Mouse (Mus musculus): ENCODE measurements around the gene Gpatch8. TPM values are rescaled to one million over a fixed set of nuclear protein-coding genes. Genes with fewer than 3 reads are reported as not detected.
"Not testable (repeated sequence)": the region's sequence is repeated elsewhere in the genome, so short reads cannot be mapped to it uniquely, and the experiment has no call there.

Gene Gpatch8
- polyA plus RNA-seq, 1 experiment from 2014 or later = 46.1 TPM

DNA sequence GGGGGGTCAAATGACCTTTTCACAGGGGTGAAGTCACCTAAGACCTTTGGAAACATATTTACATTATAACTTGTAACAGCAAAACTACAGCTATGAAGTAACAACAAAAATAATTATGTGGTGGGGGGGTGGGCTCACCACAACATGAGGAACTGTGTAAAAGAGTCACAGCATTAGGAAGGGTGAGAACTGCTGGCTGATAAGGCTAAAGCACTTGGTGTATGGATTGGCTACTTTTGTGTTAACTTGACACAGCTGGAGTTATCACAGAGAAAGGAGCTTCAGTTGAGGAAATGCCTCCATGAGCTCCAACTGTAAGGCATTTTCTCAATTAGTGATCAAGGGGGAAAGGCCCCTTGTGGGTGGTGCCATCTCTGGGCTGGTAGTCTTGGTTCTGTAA lies 15.9 kb downstream of the Gpatch8 start:
- not testable (repeated sequence) for DNase-seq (ENCODE audit: low spot score); H3K9me3 ChIP-seq (ENCODE audit: control insufficient read depth, low read length); ATAC-seq (ENCODE audit: insufficient read depth, low FRiP score, low TSS enrichment); H3K4me2 ChIP-seq (ENCODE audit: low read depth); H3K9ac ChIP-seq (ENCODE audit: low read length); H3K27me3 ChIP-seq (ENCODE audit: control insufficient read depth, insufficient read depth, low read length); H3K4me3 ChIP-seq (ENCODE audit: low read depth, low read length); H3K36me3 ChIP-seq (ENCODE audit: control insufficient read depth, insufficient read depth, low read length); H3K27ac ChIP-seq (ENCODE audit: low read depth, low read length); H3K4me1 ChIP-seq (ENCODE audit: control insufficient read depth, insufficient read depth, low read length)

DNA sequence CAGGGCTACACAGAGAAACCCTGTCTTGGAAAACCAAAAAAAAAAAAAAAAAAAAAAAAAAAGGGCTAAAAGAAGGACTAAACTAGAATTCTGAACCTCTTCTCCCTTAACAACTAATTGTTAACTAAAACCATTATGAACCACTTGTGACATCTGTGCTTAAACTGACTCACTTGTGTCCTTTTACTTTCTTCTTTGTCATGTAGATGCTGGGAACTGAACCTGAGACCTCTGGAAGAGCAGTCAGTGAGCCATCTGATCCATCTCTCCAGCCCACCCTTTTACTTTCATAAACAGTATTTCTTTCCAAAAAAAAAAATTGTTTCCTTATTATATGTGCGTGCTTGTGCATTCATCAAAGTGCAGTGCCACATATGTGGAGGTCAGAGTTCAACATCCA lies 16.5 kb downstream of the Gpatch8 start:
- H3K4me2 ChIP-seq (ENCODE audit: low read depth) = no peak overlapping the region
- WGBS = 80% methylated on average over 1 of the region's 1 CpGs
- ATAC-seq (ENCODE audit: insufficient read depth, low FRiP score, low TSS enrichment) (no peak), DNase-seq (ENCODE audit: low spot score) (no peak)
- no peak overlapping the region for H3K9ac ChIP-seq (ENCODE audit: low read length)
- H3K27me3 ChIP-seq (ENCODE audit: control insufficient read depth, insufficient read depth, low read length) = no peaks in the 10 kb centered on the region
- H3K27ac ChIP-seq (ENCODE audit: low read depth, low read length) = no peak overlapping the region
- no peaks in the 10 kb centered on the region for H3K9me3 ChIP-seq (ENCODE audit: control insufficient read depth, low read length)
- no peak overlapping the region for H3K4me3 ChIP-seq (ENCODE audit: low read depth, low read length)
- no peaks in the 10 kb centered on the region for H3K36me3 ChIP-seq (ENCODE audit: control insufficient read depth, insufficient read depth, low read length)
- H3K4me1 ChIP-seq (ENCODE audit: control insufficient read depth, insufficient read depth, low read length) = no peaks in the 10 kb centered on the region

DNA sequence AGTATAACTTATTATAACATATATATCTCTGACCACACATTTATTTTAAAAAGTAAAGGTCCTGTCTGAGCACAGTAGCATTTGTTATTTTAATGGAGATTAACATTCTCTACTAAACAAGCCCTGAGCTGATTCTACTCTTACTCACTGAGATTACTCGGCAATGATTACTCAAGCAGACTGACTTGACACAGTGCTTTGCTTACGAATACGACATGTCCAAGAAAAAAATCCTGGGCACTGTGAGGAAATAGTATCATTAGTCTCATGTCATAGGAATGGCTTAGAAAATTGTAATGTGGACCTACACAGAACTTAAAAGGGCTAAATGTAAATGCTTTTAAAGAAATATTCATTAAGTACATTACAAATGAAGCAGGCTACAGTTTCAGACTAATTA lies 20.0 kb downstream of the Gpatch8 start:
- H3K27ac ChIP-seq (ENCODE audit: low read depth, low read length) = no peak overlapping the region
- DNase-seq (ENCODE audit: low spot score) = no peak
- WGBS = 80% methylated on average over 3 of the region's 3 CpGs

DNA sequence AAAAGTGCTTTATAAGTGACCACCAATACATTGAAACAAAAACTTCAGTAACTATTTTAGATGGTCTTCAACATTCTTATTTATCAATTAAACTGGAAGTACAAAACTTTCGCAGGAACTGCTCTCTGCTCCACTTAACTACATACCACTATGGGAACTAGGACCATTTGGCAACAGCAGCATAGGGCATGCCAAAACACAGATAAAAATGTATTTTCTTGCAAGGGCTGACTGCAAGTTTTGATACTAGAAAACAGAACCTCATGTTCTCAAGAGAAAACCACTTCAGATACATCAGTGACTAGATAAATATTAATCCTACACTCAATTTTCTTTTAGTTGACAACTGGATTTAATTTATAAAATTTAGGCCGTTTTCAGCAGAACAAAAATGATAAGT lies 22.1 kb downstream of the Gpatch8 start:
- H3K4me1 ChIP-seq (ENCODE audit: control insufficient read depth, insufficient read depth, low read length) = no peaks in the 10 kb centered on the region
- no peak overlapping the region for H3K4me3 ChIP-seq (ENCODE audit: low read depth, low read length)
- ATAC-seq (ENCODE audit: insufficient read depth, low FRiP score, low TSS enrichment) (no peak), DNase-seq (ENCODE audit: low spot score) (no peak)
- no peak overlapping the region for H3K4me2 ChIP-seq (ENCODE audit: low read depth)
- no peaks in the 10 kb centered on the region for H3K27me3 ChIP-seq (ENCODE audit: control insufficient read depth, insufficient read depth, low read length)
- H3K9ac ChIP-seq (ENCODE audit: low read length) = no peak overlapping the region
- WGBS = 89% methylated on average over 2 of the region's 2 CpGs
- H3K36me3 ChIP-seq (ENCODE audit: control insufficient read depth, insufficient read depth, low read length) = no peaks in the 10 kb centered on the region
- no peaks in the 10 kb centered on the region for H3K9me3 ChIP-seq (ENCODE audit: control insufficient read depth, low read length)
- H3K27ac ChIP-seq (ENCODE audit: low read depth, low read length) = no peak overlapping the region

More for the DNA sequence above, 20.0 kb downstream of the Gpatch8 start:
- Histone ChIP-seq H3K27me3 (ENCODE audit: control insufficient read depth, insufficient read depth, low read length) (no peaks in the 10 kb centered on the region), H3K4me1 (ENCODE audit: control insufficient read depth, insufficient read depth, low read length) (no peaks in the 10 kb centered on the region), H3K9ac (ENCODE audit: low read length) (no peak overlapping the region), H3K36me3 (ENCODE audit: control insufficient read depth, insufficient read depth, low read length) (no peaks in the 10 kb centered on the region), H3K9me3 (ENCODE audit: control insufficient read depth, low read length) (no peaks in the 10 kb centered on the region), H3K4me3 (ENCODE audit: low read depth, low read length) (no peak overlapping the region), H3K4me2 (ENCODE audit: low read depth) (no peak overlapping the region)
- ATAC-seq (ENCODE audit: insufficient read depth, low FRiP score, low TSS enrichment) = no peak

DNA sequence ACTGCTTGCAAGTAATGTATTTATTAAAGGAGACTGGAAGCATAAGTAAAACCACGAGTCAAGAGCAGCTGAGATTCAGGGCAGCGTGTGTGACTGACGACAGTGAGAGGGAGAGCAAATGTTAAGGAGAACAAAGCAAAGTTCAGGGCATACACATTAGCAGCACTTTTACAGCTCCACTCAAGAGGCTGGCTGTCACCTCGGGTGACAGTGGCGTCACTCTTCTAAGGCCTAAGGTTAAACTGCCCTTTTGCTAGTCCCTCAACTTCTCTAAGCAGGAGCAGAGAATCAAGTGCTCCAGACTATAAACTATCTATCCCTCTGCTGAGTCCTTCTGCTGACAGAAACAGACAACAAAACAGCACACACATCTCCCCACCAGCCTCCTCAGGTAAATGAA lies 24.8 kb downstream of the Gpatch8 start:
- no peaks in the 10 kb centered on the region for H3K4me1 ChIP-seq (ENCODE audit: control insufficient read depth, insufficient read depth, low read length)
- H3K4me2 ChIP-seq (ENCODE audit: low read depth) = no peak overlapping the region
- H3K9ac ChIP-seq (ENCODE audit: low read length) = no peak overlapping the region
- DNase-seq (ENCODE audit: low spot score) = no peak
- WGBS = 30% methylated on average over 5 of the region's 5 CpGs
- ATAC-seq (ENCODE audit: insufficient read depth, low FRiP score, low TSS enrichment) = no peak
- no peaks in the 10 kb centered on the region for H3K27me3 ChIP-seq (ENCODE audit: control insufficient read depth, insufficient read depth, low read length)
- no peak overlapping the region for H3K4me3 ChIP-seq (ENCODE audit: low read depth, low read length)
- H3K36me3 ChIP-seq (ENCODE audit: control insufficient read depth, insufficient read depth, low read length) = no peaks in the 10 kb centered on the region
- no peaks in the 10 kb centered on the region for H3K9me3 ChIP-seq (ENCODE audit: control insufficient read depth, low read length)
- no peak overlapping the region for H3K27ac ChIP-seq (ENCODE audit: low read depth, low read length)

DNA sequence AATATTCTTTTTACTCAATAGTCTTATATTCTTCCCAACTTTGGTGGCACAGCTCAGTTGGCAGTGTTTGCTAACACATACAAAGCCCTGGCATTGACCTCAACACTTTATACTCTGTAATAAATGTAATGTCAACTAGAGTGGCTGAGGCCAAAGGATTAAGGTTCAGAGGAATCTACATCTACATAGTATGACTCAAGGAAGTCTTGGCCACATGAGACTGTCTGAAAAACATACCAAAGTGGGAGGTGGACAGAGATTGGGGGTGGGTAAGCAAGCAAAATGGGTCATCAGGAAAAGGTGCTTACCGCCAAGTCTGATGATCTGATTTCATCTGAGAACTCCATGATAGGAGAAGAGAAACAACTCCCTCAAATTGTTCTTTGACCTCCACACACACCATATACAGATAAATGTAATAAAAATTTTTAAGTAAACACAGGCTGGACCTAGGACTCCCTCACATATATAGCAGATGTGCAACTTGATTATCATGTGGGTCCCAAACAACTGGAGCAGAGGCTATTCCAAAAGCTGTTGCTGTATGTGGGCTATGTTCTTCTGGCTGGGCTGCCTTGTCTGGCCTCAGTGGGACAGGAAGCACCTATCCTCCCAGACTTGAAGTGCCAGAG lies 41.3 kb downstream of the Gpatch8 start:
- no peak overlapping the region for H3K4me3 ChIP-seq (ENCODE audit: low read depth, low read length)
- no peaks in the 10 kb centered on the region for H3K27me3 ChIP-seq (ENCODE audit: control insufficient read depth, insufficient read depth, low read length)
- no peak overlapping the region for H3K9ac ChIP-seq (ENCODE audit: low read length)
- no peaks in the 10 kb centered on the region; the same call in 1 of the 2 replicates for H3K36me3 ChIP-seq (ENCODE audit: control insufficient read depth, insufficient read depth, low read length)
- no peak for DNase-seq (ENCODE audit: low spot score)
- no peak overlapping the region for H3K4me2 ChIP-seq (ENCODE audit: low read depth)
- H3K9me3 ChIP-seq (ENCODE audit: control insufficient read depth, low read length) = no peaks in the 10 kb centered on the region
- WGBS = 96% methylated on average over 1 of the region's 1 CpGs
- no peak for ATAC-seq (ENCODE audit: insufficient read depth, low FRiP score, low TSS enrichment)
- no peaks in the 10 kb centered on the region for H3K4me1 ChIP-seq (ENCODE audit: control insufficient read depth, insufficient read depth, low read length)
- H3K27ac ChIP-seq (ENCODE audit: low read depth, low read length) = no peak overlapping the region

DNA sequence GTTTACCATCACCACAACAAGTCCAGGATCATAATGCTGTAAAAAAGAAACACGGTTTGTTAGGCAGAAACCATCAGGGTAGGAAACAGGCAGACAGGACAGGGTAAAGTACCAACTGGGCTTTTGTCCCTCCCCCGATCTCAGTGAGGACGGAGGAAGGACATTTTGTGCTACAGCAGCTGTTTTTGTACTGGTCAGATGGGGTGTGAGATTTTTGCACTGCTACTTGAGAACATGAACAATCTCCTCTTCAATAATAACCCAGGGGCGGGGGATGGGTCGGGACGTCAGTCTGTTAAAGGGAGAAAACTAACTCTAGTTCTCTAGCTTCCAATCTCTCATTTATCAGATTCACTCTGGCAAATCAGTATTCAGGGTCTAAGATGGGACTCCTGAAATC lies 46.0 kb downstream of the Gpatch8 start:
- Histone ChIP-seq H3K27ac (ENCODE audit: low read depth, low read length) (no peak overlapping the region), H3K36me3 (ENCODE audit: control insufficient read depth, insufficient read depth, low read length) (no peaks in the 10 kb centered on the region; the same call in 1 of the 2 replicates), H3K4me3 (ENCODE audit: low read depth, low read length) (no peak overlapping the region), H3K9me3 (ENCODE audit: control insufficient read depth, low read length) (no peaks in the 10 kb centered on the region), H3K9ac (ENCODE audit: low read length) (no peak overlapping the region), H3K4me1 (ENCODE audit: control insufficient read depth, insufficient read depth, low read length) (no peaks in the 10 kb centered on the region), H3K27me3 (ENCODE audit: control insufficient read depth, insufficient read depth, low read length) (no peaks in the 10 kb centered on the region), H3K4me2 (ENCODE audit: low read depth) (no peak overlapping the region)
- DNase-seq (ENCODE audit: low spot score) = no peak
- WGBS = 74% methylated on average over 6 of the region's 6 CpGs
- ATAC-seq (ENCODE audit: insufficient read depth, low FRiP score, low TSS enrichment) = no peak

DNA sequence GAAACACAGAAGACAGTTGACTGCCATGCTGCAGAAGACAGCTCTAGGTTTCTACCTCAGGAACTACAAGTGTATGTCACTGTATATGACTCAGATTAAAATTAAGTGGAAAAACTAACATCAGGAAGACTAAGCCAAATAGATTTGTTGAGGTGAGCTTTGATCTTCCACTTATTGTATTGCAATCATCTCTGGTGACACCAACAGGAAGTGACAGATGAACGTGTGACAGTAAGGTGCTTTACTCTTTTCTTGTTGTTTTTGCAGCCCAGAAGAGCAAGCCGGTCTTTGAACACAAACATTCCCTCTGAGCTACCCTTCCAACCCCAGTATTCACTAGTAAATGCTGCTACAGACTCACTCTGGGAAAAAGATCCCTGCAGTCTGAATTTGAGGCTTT lies 59.5 kb downstream of the Gpatch8 start:
- WGBS = 79% methylated on average over 2 of the region's 2 CpGs
- H3K9me3 ChIP-seq (ENCODE audit: control insufficient read depth, low read length) = no peaks in the 10 kb centered on the region
- H3K36me3 ChIP-seq (ENCODE audit: control insufficient read depth, insufficient read depth, low read length) = no peaks in the 10 kb centered on the region
- H3K27ac ChIP-seq (ENCODE audit: low read depth, low read length) = no peak overlapping the region
- H3K4me1 ChIP-seq (ENCODE audit: control insufficient read depth, insufficient read depth, low read length) = no peaks in the 10 kb centered on the region
- no peak overlapping the region for H3K4me3 ChIP-seq (ENCODE audit: low read depth, low read length)
- no peak for DNase-seq (ENCODE audit: low spot score)
- H3K9ac ChIP-seq (ENCODE audit: low read length) = no peak overlapping the region
- no peak overlapping the region for H3K4me2 ChIP-seq (ENCODE audit: low read depth)
- no peaks in the 10 kb centered on the region for H3K27me3 ChIP-seq (ENCODE audit: control insufficient read depth, insufficient read depth, low read length)
- ATAC-seq (ENCODE audit: insufficient read depth, low FRiP score, low TSS enrichment) = no peak

DNA sequence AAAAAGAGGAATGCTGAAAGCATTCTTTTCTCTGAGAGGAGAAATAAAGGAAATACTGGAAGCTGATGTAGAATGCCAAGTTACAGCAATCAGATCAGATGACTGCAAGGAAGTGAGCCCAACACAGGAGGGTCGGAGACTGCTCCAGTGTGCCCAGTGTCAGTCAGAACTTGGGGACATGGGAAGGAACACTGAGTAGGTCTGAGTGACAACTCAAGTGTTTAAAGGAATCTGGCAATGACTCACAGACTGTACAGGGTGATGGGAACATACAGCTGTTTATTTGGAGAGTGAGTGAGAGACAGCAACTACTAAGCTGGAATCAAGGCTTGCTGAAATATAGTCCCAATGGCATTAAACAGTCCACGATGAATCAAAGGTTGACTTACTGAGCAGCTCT lies 60.0 kb downstream of the Gpatch8 start:
- H3K27ac ChIP-seq (ENCODE audit: low read depth, low read length) = no peak overlapping the region
- no peaks in the 10 kb centered on the region for H3K36me3 ChIP-seq (ENCODE audit: control insufficient read depth, insufficient read depth, low read length)
- ATAC-seq (ENCODE audit: insufficient read depth, low FRiP score, low TSS enrichment) = no peak

More for the DNA sequence above, 60.0 kb downstream of the Gpatch8 start:
- no peak for DNase-seq (ENCODE audit: low spot score)
- no peak overlapping the region for H3K9ac ChIP-seq (ENCODE audit: low read length)
- no peaks in the 10 kb centered on the region for H3K27me3 ChIP-seq (ENCODE audit: control insufficient read depth, insufficient read depth, low read length)
- no peak overlapping the region for H3K4me2 ChIP-seq (ENCODE audit: low read depth)
- H3K4me3 ChIP-seq (ENCODE audit: low read depth, low read length) = no peak overlapping the region
- WGBS = 92% methylated on average over 2 of the region's 2 CpGs
- H3K4me1 ChIP-seq (ENCODE audit: control insufficient read depth, insufficient read depth, low read length) = no peaks in the 10 kb centered on the region
- no peaks in the 10 kb centered on the region for H3K9me3 ChIP-seq (ENCODE audit: control insufficient read depth, low read length)

Measured in neural tube, embryonic 11.5 days (tissue).